Mouse (Mus musculus): ENCODE results near the gene Spdef.

The Spdef gene

GRCm38 (mm10) chr17:27675453-27675852 is 53.3 kb downstream of the Spdef start:
- no peak for DNase-seq

GRCm38 (mm10) chr17:27673945-27674344 is 54.8 kb downstream of the Spdef start:
- no peak for DNase-seq

GRCm38 (mm10) chr17:27671720-27672119 is 57.0 kb downstream of the Spdef start:
- DNase-seq, result no peak
